7 mouse cellular contexts compared by ENCODE assay signal in the genomic region with DNA sequence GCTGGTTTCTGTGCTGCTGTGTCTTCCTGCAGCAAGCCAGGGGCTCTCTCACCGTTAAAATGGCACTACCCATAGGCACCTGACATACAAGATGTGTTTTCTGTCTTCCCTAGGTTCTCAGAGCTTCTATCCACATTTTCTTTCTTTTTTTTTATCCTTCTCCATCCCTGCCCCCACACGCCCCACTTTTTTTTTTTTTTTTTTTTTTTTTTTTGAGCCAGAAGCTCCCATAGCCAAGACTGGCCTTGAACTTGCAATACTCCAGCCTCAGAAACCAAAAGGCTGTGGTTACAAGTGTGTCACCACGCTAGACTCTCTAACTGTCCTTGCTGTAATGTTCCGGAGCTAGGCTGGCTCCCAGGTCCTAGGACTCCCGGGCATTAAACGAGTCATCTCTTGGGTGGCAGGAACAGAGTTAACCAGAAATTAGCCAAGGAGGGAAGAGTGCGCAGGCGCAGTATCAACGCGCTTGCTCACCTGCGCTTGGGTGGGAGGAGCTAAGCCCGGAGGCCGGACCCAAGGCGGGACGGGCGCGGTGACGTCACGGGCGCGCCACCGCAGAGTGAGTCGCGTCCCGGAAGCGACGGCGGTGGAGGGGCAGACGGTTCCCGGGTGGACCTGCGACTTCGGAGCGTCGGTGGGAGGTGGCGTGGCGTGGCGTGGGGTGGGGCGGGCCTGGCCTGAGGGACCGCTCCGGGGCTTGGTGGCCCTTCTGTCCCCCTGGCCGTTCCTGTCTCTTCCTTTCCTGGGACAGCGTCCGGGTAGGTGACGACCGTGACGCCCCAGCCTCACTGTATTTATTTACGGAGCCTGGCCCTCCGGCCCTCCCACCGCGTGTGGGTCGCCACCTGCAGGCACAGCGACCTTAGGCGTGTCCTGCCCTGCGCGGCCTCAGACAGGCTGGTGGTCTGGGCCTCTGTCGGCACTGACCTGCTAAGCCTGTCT. TPM values are rescaled to one million over a fixed set of nuclear protein-coding genes. Genes with fewer than 3 reads are reported as not detected.
DNase-seq lines count a peak whose midpoint lies in the region; ATAC-seq lines count a peak whose summit lies in the region.

No protein-coding gene starts in this region.

- WGBS in embryonic facial prominence, embryonic 10.5 days, result 2% methylated on average over 56 of the region's 56 CpGs
- 2% methylated on average over 56 of the region's 56 CpGs for WGBS in limb, embryonic 10.5 days
- 2% methylated on average over 56 of the region's 56 CpGs for WGBS in midbrain, embryonic 13.5 days

- H3K9ac ChIP-seq in midbrain, embryonic 13.5 days (replicated peaks), result peak overlapping the region; percentile 88

- peak; percentile 95 for DNase-seq in adrenal gland, postnatal 10 days
- DNase-seq in embryonic facial prominence, embryonic 10.5 days (ENCODE audit: low spot score), result peak; percentile 93
- peak; percentile 94 for DNase-seq in kidney, adult 11 months
- peak; percentile 93 for DNase-seq in limb, embryonic 10.5 days (ENCODE audit: low spot score)
- DNase-seq in spleen, adult 12 weeks (ENCODE audit: low spot score), result peak; percentile 94

- peak overlapping the region; percentile 91 for H3K4me2 ChIP-seq in midbrain, embryonic 13.5 days (replicated peaks)

- H3K36me3 ChIP-seq in embryonic facial prominence, embryonic 10.5 days (replicated peaks), result no peaks in the 10 kb centered on the region
- no peaks in the 10 kb centered on the region for H3K36me3 ChIP-seq in limb, embryonic 10.5 days
- H3K36me3 ChIP-seq in midbrain, embryonic 13.5 days, result no peaks in the 10 kb centered on the region

- ATAC-seq in granulocyte monocyte progenitor cell, adult 5-6 weeks (replicated peaks; ENCODE audit: poor library complexity, severe bottlenecking), result peak; percentile 87
- peak; percentile 89 for ATAC-seq in midbrain, embryonic 13.5 days

- H3K27ac ChIP-seq in embryonic facial prominence, embryonic 10.5 days (replicated peaks), result peak overlapping the region; percentile 83
- H3K27ac ChIP-seq in limb, embryonic 10.5 days, result peak overlapping the region; percentile 84
- 0 out of 2 replicates have a peak overlapping the region, but pooled peaks have one; percentile 19 for H3K27ac ChIP-seq in midbrain, embryonic 13.5 days

- H3K9me3 ChIP-seq in embryonic facial prominence, embryonic 10.5 days, result no peaks in the 10 kb centered on the region
- no peaks in the 10 kb centered on the region for H3K9me3 ChIP-seq in limb, embryonic 10.5 days (replicated peaks)
- no peaks in the 10 kb centered on the region for H3K9me3 ChIP-seq in midbrain, embryonic 13.5 days

- H3K4me1 ChIP-seq in embryonic facial prominence, embryonic 10.5 days, result peaks cover 21% of the 10 kb centered on the region
- peaks cover 20% of the 10 kb centered on the region for H3K4me1 ChIP-seq in limb, embryonic 10.5 days
- H3K4me1 ChIP-seq in midbrain, embryonic 13.5 days (replicated peaks), result peaks cover 26% of the 10 kb centered on the region

- peaks cover 32% of the 10 kb centered on the region for H3K27me3 ChIP-seq in embryonic facial prominence, embryonic 10.5 days (replicated peaks; ENCODE audit: low read depth, poor library complexity, severe bottlenecking)
- H3K27me3 ChIP-seq in limb, embryonic 10.5 days (ENCODE audit: low read depth, poor library complexity, severe bottlenecking), result peaks cover 34% of the 10 kb centered on the region
- peaks cover 30% of the 10 kb centered on the region for H3K27me3 ChIP-seq in midbrain, embryonic 13.5 days

- H3K4me3 ChIP-seq in embryonic facial prominence, embryonic 10.5 days, result peak overlapping the region; percentile 99
- H3K4me3 ChIP-seq in limb, embryonic 10.5 days, result peak overlapping the region; percentile 93
- H3K4me3 ChIP-seq in midbrain, embryonic 13.5 days (replicated peaks), result peak overlapping the region; percentile 79

RNA-seq across cellular contexts. Expression of gene Zfyve27, which starts 6.5 kb away (rescaled TPM):
- 10 to 100 TPM; 36.9 to 52.9 TPM for total RNA-seq in adrenal gland, postnatal 10 days (2021)
- 32.0 and 33.0 TPM in 2 replicates for polyA plus RNA-seq in embryonic facial prominence, embryonic 10.5 days (2016; fragmentation: Nextera tagmentation; extraction: Ambion mirVana)
- total RNA-seq in granulocyte monocyte progenitor cell, adult 5-6 weeks (2014; fragmentation: Nextera tagmentation), result 34.6 and 35.5 TPM in 2 replicates
- total RNA-seq in granulocyte monocyte progenitor cell, adult 5-6 weeks (2017), result 21.1 and 26.4 TPM in 2 replicates
- 27.6 and 30.8 TPM in 2 replicates for polyA plus RNA-seq in limb, embryonic 10.5 days (2016; fragmentation: Nextera tagmentation; extraction: Ambion mirVana)
- polyA plus RNA-seq in midbrain, embryonic 13.5 days (2015; fragmentation: Nextera tagmentation; extraction: Ambion mirVana), result 55.8 and 57.6 TPM in 2 replicates

RNA-seq across cellular contexts. Expression of gene Marveld1, which starts 23.1 kb away (rescaled TPM):
- 10 to 100 TPM; 42.0 to 46.4 TPM for total RNA-seq in adrenal gland, postnatal 10 days (2021)
- polyA plus RNA-seq in embryonic facial prominence, embryonic 10.5 days (2016; fragmentation: Nextera tagmentation; extraction: Ambion mirVana), result 3.9 and 4.0 TPM in 2 replicates
- total RNA-seq in granulocyte monocyte progenitor cell, adult 5-6 weeks (2014; fragmentation: Nextera tagmentation), result 15.1 and 19.7 TPM in 2 replicates
- 13.2 and 13.9 TPM in 2 replicates for total RNA-seq in granulocyte monocyte progenitor cell, adult 5-6 weeks (2017)
- 5.6 and 5.8 TPM in 2 replicates for polyA plus RNA-seq in limb, embryonic 10.5 days (2016; fragmentation: Nextera tagmentation; extraction: Ambion mirVana)
- polyA plus RNA-seq in midbrain, embryonic 13.5 days (2015; fragmentation: Nextera tagmentation; extraction: Ambion mirVana), result 1.1 and 1.7 TPM in 2 replicates

RNA-seq across cellular contexts. Expression of gene Sfrp5, which starts 31.8 kb away (rescaled TPM):
- 1 to 10 TPM; 5.1 to 6.2 TPM for total RNA-seq in adrenal gland, postnatal 10 days (2021)
- 0.58 and 0.72 TPM in 2 replicates for polyA plus RNA-seq in embryonic facial prominence, embryonic 10.5 days (2016; fragmentation: Nextera tagmentation; extraction: Ambion mirVana)
- total RNA-seq in granulocyte monocyte progenitor cell, adult 5-6 weeks (2014; fragmentation: Nextera tagmentation), result not detected in 2 replicates
- not detected in 2 replicates for total RNA-seq in granulocyte monocyte progenitor cell, adult 5-6 weeks (2017)
- polyA plus RNA-seq in limb, embryonic 10.5 days (2016; fragmentation: Nextera tagmentation; extraction: Ambion mirVana), result 0.21 and 2.4 TPM in 2 replicates
- polyA plus RNA-seq in midbrain, embryonic 13.5 days (2015; fragmentation: Nextera tagmentation; extraction: Ambion mirVana), result 0.11 and 0.17 TPM in 2 replicates

RNA-seq across cellular contexts. Expression of gene Avpi1, which starts 41.4 kb away (rescaled TPM):
- total RNA-seq in adrenal gland, postnatal 10 days (2021), result 10 to 100 TPM; 15.9 to 33.2 TPM
- 23.5 and 24.5 TPM in 2 replicates for polyA plus RNA-seq in embryonic facial prominence, embryonic 10.5 days (2016; fragmentation: Nextera tagmentation; extraction: Ambion mirVana)
- total RNA-seq in granulocyte monocyte progenitor cell, adult 5-6 weeks (2014; fragmentation: Nextera tagmentation), result 9.9 and 12.0 TPM in 2 replicates
- total RNA-seq in granulocyte monocyte progenitor cell, adult 5-6 weeks (2017), result 4.5 and 10.7 TPM in 2 replicates
- 22.1 and 25.0 TPM in 2 replicates for polyA plus RNA-seq in limb, embryonic 10.5 days (2016; fragmentation: Nextera tagmentation; extraction: Ambion mirVana)
- polyA plus RNA-seq in midbrain, embryonic 13.5 days (2015; fragmentation: Nextera tagmentation; extraction: Ambion mirVana), result 4.9 and 5.1 TPM in 2 replicates

Comparison
In these comparisons a context has a peak if more than half of its experiments do, and no peak if none do; other contexts are left out.
1. Peak in every context shown above with its lines: DNase-seq, ATAC-seq, H3K4me3 ChIP-seq and H3K27ac ChIP-seq.
2. H3K27ac ChIP-seq: peak in every context shown above with its lines; median percentile 84 in limb, embryonic 10.5 days; 83 in embryonic facial prominence, embryonic 10.5 days; 19 in midbrain, embryonic 13.5 days.